Comparison of ENCODE assay signal across 8 mouse cellular contexts in the genomic region with DNA sequence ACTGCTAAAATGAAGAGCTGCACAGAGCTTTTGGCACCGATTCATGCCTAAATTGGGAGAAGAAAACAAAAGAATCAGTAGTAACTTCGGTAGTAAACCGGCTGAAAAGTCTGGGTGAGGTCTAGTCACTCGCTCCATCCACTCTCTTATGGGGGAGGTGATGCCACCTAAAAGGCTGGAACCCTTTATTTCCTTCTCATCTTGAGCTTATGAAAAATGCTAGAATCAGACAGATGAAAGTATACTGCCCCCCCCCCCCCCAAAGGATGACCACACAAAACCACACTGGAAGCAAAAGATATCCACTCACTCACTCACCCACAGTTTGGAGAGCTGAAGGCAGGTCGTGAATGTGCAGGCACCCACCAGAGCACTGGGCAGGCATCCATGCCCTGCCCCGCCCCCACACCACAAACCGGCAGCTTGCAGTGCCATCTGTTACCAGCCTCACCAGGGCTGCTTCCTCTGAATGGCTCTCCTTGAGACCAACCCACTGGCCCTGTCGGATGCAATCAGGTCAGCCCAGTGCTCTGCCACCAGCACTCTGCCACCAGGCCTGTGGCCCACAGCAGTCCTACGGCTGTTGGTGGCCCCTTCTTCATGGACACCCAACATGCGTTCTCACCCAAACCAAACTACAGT. TPM values are rescaled to one million over a fixed set of nuclear protein-coding genes. Genes with fewer than 3 reads are reported as not detected.
DNase-seq lines count a peak whose midpoint lies in the region; ATAC-seq and TF ChIP-seq lines count a peak whose summit lies in the region.

No protein-coding gene starts in this region.

- H3K9ac ChIP-seq in midbrain, postnatal 0 days (replicated peaks; ENCODE audit: low read length, poor library complexity, severe bottlenecking) = no peak overlapping the region

- H3K36me3 ChIP-seq in midbrain, postnatal 0 days (ENCODE audit: insufficient read depth, low read length) = no peaks in the 10 kb centered on the region; the same call in 1 of the 2 replicates

- H3K27ac ChIP-seq in midbrain, postnatal 0 days (ENCODE audit: low read depth, low read length) = peak overlapping the region; percentile 4

- TF ChIP-seq CTCF in midbrain, postnatal 0 days (IDR thresholded peaks at IDR 0.05) = no peak

- no peak overlapping the region for H3K4me3 ChIP-seq in midbrain, postnatal 0 days (ENCODE audit: low read depth, low read length)

- DNase-seq in embryo, embryonic 11 days = peak; percentile 44
- no peak for DNase-seq in embryo, embryonic 10 days (ENCODE audit: low spot score)
- DNase-seq in testis, postnatal 10 days (ENCODE audit: low spot score) = peak; percentile 71
- DNase-seq in testis, postnatal 14 days (ENCODE audit: low spot score) = no peak
- peak; percentile 60 to 73 for DNase-seq in frontal cortex, postnatal 25 days (ENCODE audit: low spot score in 2 of 2)
- peak; percentile 74 to 84 for DNase-seq in layer of hippocampus, postnatal 14 days (ENCODE audit: low spot score in 2 of 2)
- peak; percentile 89 for DNase-seq in midbrain, postnatal 0 days (ENCODE audit: low spot score)
- DNase-seq in thymus, postnatal 14 days = peak; percentile 73

- no peaks in the 10 kb centered on the region for H3K9me3 ChIP-seq in midbrain, postnatal 0 days (ENCODE audit: low read length)

- WGBS in midbrain, postnatal 0 days = 48% methylated on average over 10 of the region's 10 CpGs

- H3K27me3 ChIP-seq in midbrain, postnatal 0 days (ENCODE audit: insufficient read depth, low read length) = no peaks in the 10 kb centered on the region

- peak; percentile 83 for ATAC-seq in midbrain, postnatal 0 days (ENCODE audit: low FRiP score)

- H3K4me1 ChIP-seq in midbrain, postnatal 0 days (ENCODE audit: insufficient read depth, low read length) = peaks cover 5% of the 10 kb centered on the region; the same call in 1 of the 2 replicates

- peak overlapping the region; percentile 15; the same call in 1 of the 2 replicates for H3K4me2 ChIP-seq in midbrain, postnatal 0 days (ENCODE audit: low read depth, low read length, poor library complexity, severe bottlenecking)

RNA-seq across cellular contexts. Expression of a gene that starts 21.0 kb away (rescaled TPM):
- total RNA-seq in layer of hippocampus, postnatal 14 days (2021) = 10 to 100 TPM; 40.2 to 48.1 TPM
- 27.8 and 29.9 TPM in 2 replicates for total RNA-seq in midbrain, postnatal 0 days (2014; rRNA removed)
- polyA plus RNA-seq in midbrain, postnatal 0 days (2015; fragmentation: Nextera tagmentation; extraction: Ambion mirVana) = 6.8 and 7.9 TPM in 2 replicates

RNA-seq across cellular contexts. Expression of a gene that starts 55.3 kb away (rescaled TPM):
- 1 to 10 TPM; 7.1 to 7.7 TPM for total RNA-seq in layer of hippocampus, postnatal 14 days (2021)
- total RNA-seq in midbrain, postnatal 0 days (2014; rRNA removed) = 12.1 and 17.7 TPM in 2 replicates
- 9.2 and 9.3 TPM in 2 replicates for polyA plus RNA-seq in midbrain, postnatal 0 days (2015; fragmentation: Nextera tagmentation; extraction: Ambion mirVana)

Comparison
In these comparisons a context has a peak if more than half of its experiments do, and no peak if none do; other contexts are left out.
1. DNase-seq: peak in embryo, embryonic 11 days (single experiment), testis, postnatal 10 days (single experiment), frontal cortex, postnatal 25 days (2 of 2), layer of hippocampus, postnatal 14 days (2 of 2), midbrain, postnatal 0 days (single experiment) and thymus, postnatal 14 days (single experiment); none in embryo, embryonic 10 days (single experiment) and testis, postnatal 14 days (single experiment).